Mouse (Mus musculus) spleen, adult 12 weeks (tissue): ENCODE data around the gene Sec22b.

ENCODE experiments used
- DNase-seq: peaks from one replicate; pipeline ENCODE4 v3.0.0; 2022; ENCODE audit warnings: low spot score

The Sec22b gene

DNA sequence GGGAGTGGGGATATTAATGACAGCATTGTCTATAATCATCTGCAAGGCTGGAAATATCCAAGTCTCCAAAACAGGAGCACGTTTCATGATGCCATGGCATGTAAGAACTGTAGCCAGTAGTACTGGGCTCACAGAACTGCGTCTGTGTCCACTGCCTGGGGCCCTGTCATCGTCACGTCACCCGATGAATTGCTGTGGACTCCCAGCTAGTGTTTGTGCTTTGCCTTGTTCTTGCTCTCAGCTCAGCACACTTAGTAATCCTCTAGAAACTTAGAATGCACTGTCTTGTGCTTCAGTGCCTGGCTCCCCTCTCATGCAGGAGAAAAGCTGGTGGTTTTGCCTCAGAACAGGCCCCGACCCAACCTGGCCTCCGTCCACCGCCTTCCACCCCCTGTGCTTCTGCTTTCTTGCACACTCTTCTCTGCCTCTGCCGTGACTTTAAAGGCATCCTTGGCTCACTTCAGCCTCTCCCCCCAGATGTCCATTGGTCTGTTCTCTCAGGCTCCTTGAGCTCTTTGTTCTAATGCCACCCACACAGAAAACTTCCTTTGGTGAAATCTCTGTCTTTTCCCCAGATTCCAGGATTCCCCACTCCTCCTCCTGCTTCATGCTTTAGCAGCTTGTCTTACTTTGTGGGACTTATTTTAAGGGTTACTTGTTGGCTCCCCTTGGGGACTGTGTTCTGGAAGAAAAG is 39.7 kb downstream of the Sec22b start:
- no peak for DNase-seq

DNA sequence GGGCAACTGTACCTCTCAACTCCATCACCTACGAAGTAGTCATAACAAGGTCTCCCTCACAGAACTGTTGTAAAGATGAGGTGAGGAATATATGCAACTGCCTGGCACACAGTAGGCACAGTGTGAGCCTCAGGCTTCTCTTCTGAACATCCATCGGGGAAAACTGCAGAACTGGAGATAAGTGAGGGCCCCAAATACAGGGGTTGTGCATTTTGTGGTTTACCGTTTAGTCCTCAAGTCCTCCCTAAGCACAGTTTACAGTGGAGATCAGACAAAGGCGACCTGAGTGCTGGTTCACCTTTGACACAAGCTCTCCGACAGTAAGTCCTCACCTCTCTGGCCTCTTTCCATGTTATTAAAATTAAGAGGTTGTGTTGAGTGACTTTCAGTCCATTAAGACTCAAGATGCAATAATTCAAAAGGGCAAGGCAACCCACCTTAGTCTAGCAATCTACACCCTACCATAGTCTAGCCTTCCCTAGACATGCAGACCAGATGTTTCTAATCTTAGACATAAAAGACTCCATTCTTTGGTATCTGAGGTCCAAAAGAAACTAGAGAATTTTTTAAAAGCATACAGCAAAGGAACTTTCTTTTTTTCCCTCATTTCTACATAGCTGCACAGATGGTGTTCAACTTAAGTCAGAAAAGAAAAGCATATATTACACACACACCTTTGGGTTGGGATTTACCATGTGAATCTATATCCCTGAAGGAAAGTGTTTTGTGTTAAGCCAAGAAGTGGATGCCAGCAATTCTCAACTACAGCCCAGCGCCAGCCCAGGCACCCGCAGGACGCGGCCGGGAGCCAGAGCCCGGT is 40.7 kb downstream of the Sec22b start:
- no peak for DNase-seq

DNA sequence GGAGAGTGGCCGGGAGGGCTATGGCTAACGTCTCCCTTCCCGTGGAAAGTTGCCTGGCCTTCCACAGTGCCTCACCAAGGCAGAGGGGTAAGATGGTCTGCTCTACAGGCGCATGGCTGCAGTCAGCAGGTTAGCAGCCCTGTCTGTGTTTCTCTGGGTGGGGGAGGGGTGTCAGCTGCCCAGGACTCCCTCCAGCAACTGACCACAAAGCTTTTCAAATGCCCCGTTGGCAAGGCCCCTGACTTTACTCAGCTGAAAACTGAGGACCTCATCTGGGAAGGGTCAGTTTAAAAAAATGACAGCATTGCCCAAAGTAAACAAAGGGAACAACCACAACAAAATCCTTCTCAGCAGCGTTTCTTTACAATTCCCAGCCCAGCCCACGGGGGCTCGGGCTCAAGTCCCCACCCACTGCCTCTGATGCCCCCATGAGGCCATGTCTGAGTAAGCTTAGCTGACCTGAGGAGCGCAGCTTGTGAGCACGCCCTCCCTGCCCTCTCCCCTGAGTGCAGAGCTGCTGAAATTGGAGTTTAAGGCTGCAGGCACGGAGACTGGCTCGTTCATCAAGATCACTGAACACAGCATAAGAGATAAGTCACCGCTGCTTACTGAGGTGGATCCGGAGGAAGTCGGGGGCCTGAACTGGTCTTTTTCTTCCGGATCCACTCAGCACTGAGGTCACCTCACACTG is 41.4 kb downstream of the Sec22b start:
- no peak for DNase-seq

DNA sequence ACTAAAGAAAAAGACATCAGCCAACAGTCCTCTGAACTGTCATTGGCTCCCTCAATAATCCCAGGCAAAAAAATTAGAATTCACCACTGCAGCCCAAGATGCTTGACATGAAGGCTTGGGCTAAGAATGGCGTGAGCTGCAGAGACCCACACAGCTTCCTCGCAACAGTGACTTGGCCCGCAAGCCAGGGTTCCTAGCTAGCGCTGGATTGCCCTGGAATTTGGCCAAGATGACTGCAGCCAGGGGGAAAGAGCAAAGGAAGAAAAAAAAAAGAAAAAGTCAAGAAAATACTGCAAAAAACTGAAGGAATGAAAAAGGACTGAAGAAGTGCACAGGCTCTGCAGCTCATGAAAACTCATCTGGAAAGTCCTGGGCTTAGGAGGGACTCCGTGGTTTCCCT is 43.5 kb downstream of the Sec22b start:
- DNase-seq: no peak

DNA sequence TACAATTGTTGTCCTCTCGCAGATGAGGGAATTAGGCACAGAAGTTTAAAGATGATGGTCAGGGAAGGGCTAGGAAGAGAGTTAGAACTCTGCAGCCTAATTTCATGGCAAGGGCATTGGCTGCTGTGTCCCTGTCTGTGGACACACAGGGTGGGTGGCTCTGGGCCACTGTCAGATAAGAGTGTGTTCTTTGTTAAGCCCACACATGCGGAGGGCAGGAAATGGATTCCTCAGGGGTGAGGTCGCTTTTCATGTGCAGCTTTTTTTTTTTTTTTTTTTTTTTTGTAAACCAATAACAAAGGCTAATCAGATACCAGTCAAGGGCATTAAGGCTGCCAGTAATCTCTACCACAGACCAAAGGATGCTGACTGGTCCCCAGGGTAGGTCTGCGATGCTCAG is 45.4 kb downstream of the Sec22b start:
- no peak for DNase-seq

DNA sequence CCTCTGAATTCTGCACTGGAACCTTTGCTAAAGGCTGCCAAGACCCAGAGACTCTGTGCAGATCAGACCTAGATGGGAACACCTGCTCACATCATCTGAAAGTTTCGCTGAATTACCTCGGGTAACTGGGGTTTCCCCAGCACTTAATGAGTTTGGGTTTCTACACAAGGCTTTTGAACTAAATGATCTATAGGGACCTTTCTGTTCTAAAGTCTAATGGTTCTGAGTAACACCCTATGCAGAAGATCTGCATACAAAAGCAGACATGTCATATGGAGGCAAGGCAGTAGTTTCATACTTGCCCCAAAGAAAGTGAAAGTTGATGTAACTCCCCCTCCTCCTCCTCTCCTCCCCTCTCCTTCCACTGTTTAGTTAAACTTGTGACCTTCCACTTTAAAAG is 47.5 kb downstream of the Sec22b start:
- no peak for DNase-seq

DNA sequence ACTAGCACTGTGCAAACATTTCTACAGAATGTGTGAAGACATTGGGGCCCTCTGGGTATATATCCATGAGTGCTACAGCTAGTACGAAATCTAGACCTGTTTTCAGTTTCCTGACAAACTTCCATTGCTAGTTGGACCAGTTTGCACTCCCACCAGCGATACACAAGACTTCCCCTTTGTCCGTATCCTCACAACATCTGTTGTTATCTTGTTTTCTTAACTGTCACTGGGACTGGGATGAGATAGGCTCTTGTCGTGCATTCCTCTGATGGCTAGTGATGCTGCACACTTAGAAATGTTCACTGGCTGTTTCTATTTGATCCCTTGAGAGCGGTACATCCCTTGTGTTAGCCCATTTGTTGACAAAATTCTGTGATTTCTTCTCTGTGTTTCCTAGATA is 49.0 kb downstream of the Sec22b start:
- DNase-seq: no peak

DNA sequence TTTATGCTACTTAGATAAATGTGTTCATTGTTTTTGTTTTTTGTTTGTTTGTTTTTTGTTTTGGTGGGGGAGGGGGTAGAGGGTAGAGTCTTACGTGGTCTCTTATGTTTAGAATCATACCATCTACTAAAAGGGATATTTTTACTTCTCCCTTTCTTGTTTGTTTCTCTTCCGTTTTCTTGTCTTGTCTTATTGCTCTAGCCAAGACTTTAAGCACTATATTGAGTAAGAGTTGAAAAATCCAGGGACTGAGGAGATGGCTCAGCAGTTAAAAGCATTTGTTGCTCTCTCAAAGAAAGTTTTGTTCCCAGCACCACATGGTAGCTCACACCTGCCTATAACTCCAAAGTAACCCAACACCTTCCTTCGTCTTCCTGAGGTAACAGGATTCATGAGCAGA is 50.1 kb downstream of the Sec22b start:
- no peak for DNase-seq

DNA sequence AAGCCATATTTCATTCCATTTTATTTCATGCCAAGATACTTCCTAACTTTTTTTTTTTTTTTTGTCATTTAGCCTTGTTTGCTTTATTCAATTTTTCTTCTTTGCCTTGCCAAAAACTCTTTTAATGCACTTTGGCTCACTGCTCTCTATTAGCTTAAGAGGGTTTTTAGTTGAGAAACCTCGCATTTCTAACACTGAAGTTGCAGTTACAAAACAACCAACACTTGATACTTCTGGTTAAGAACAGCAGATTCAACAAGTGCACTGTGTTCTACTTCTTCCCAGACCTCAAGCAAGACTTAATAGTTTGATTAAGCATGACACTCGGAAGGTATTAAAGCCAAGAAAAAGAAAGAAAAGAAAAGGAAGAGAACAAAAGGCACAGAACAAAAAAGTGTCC is 52.2 kb downstream of the Sec22b start:
- DNase-seq: no peak

DNA sequence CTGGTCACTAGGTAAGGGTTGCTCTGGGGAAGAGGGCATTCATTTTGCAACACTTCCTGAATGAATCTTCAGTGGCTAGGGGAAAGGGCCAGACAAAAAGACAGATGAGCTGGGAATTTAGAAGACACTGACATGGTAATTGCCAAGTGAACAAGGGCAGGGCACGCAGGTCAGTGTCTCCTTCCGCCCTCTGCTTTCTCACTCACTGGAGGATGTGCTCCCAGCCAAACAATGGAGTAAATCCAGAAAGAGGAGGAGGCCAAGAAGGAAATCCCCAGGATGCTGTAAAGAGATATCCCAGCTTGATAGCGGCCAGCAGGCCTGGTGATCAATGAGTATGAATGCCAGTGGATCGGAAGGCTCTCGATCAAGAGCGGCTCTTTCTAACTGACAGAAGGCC is 55.3 kb downstream of the Sec22b start:
- no peak for DNase-seq

DNA sequence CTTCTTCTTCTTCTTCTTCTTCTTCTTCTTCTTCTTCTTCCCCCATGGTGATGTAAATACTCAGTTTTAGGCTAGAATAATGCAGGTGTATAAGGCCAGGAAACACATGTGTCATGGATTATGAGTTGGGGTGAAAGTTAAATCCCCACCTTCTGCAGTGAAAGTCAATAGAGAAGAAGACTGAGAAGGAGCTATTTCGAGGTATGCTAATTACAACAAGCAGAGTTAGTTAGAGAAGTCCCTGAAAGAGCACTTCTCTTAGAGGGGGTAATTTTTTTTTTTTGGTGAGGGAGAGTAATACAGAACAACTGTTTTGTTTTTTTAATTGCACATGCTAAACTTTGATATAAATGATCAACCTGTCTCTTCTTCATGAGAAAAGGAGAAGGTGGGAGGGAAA is 55.9 kb downstream of the Sec22b start:
- no peak for DNase-seq

DNA sequence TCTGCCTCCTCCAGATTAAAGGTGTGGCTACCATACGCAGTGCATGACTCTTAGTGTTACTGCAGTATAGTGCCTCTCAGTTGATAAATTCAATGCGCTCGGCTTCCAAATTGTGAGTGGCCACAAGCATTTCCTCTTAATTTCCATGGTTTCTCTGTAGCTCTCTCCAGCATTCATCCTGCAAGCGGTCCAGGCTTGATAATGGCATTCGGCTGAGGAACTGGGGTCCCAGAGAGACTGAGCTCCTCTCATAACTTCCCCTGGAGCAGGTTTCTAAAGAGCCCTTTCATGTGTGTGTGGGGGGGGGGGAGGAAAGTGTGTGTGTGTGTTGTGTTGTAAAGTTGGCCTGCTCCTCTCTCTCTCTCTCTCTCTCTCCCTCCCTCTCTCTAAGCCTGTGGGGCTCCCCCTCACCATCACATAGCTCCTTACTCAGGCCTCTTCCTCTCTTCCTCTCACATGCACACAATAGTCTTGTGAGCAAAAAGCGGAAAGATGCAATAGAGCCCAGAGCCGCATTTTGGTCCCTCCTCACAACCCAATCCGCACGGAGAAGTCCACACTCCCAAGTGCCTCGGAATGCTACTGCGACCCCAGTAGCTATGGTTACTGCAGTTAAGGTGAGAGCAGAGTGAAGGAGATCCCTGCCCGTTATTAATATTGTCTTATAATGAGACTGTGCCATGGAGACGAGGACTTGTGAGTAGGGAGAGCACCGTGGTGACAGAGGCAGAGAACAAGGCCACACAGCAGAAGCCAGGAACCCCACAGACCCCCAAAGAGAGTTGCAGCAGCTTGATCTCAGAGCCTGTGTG is 60.0 kb downstream of the Sec22b start:
- DNase-seq: no peak

DNA sequence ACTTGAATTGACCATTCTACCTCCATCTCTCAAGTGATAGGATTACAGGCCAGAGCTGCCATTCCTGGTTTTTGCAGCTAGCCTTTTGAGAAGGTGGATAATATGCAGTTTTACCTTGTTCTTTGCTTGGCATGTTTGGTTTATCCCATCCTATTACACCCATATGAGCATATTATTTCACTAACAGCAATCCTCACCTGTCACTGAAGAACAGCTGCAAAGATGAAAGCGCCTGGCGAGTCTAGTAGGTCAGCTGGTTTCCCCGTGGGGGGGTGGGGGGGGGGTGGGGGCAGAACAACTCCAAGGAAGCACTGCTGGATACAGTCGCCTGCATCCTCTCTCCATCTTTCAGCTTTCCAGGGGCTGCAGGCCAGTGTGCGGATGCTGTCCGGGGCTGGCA is 61.0 kb downstream of the Sec22b start:
- no peak for DNase-seq

DNA sequence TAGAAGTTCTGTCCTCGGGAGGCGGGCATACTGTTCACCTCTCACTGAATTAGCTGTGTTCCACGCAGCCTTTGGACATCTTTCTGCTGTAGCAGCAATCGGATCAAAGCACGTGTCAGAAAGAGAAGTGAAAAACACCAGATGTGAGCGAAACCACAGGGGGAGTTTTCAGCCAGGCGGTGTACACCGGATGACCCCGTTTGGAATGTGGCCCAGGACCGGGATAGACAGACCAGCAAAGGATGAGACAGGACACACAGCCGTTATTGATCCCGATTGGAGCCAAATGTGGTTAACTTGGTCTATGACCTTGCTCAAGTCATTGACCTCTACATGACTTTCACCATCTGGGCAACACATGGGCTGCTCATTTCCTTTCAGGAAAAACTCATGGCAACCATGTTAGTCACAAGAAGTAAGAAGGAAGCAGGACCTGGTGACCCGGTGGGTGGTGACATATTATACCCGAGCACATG is 63.9 kb downstream of the Sec22b start:
- peak; percentile 20 for DNase-seq

DNA sequence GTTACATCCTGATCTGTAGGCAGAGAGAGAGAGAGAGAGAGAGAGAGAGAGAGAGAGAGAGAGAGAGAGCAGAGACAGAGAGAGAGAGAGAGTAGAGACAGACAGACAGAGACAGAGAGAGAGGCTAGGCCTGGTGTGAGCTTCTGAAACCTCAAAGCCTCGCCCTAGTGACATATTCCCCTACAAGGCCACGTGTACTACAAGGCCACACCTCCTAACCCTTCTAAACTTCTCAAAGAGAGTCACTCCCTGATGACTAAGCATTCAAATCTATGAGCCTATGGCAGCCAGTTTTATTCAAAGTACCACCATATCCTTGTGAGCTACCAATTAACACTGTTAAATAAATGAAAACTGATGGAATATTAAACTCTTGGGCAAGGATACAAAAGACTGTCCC is 66.6 kb downstream of the Sec22b start:
- no peak for DNase-seq

DNA sequence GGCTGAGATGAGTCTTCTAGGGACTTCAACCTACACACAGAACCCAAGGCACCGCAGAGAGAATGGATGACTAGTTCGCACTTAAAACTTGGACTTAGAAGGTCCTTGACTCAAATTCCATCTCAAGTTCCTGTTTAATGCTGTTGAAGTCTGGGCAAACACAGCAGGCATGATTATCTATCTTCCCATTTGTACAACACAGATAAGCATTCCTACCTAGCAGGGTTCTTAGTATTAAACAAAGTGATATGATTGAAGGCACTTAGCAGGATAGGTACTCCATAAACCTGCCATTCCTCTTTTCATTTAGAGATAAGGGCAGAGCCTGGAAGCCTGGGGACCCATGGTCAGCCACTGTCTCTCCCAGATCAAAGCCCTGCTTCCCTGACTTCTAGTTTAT is 67.2 kb downstream of the Sec22b start:
- DNase-seq: no peak

DNA sequence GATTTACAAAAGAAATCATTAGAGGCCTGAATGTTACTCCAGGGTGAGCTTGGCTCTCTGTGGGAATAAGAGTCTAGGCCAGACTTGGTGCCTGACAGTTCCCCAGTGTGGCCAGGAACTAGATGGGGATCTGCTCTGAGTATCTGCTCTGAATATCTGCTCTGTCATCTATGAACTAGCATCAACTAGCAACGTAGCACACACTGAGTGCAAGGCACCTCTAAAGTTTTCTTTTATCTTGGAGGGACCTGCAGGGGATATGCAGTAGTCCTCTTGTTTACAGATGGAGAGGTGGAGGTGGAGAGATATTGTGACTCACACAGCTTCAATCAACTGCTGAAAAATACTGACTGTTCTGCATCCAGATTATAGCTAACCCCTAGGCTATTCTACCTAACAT is 68.0 kb downstream of the Sec22b start:
- no peak for DNase-seq

DNA sequence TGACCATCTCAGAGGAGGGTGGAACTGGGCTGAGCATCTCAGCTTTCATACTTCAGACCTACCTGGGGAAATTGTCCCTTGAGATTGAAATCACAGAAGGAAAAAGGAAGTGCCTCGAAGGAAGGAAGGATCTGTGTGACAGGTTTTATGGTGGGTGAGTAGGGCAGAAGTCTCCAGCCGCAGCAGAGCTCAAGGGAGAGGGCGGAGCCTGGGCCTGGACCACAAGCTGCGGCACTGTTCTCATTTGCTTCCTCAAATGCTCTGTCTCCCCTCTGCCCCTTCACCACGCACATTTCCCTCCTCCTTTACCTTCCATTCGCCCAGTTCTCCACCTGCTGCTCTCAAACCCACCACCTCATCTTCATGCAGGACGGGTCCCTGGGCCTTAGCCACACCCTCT is 70.1 kb downstream of the Sec22b start:
- DNase-seq: peak; percentile 41

DNA sequence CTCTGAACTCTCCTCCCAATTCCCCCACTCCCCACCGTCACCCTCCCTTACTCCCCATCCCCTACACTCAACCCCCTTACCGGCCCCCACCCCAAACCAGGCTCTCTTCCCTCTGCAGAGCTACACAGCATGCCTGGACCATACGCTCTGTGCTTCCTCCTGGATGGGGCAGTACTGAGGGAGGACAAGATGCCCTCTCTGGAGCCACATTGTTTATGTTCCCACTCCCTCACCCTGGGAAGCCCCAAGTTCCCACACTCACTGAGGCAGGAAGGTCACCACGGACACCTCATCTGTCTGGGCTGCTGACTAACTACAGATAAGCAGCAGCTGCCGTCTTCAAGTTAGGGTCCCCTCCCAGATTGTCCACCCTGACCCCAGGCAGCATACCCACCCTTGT is 71.2 kb downstream of the Sec22b start:
- no peak for DNase-seq

DNA sequence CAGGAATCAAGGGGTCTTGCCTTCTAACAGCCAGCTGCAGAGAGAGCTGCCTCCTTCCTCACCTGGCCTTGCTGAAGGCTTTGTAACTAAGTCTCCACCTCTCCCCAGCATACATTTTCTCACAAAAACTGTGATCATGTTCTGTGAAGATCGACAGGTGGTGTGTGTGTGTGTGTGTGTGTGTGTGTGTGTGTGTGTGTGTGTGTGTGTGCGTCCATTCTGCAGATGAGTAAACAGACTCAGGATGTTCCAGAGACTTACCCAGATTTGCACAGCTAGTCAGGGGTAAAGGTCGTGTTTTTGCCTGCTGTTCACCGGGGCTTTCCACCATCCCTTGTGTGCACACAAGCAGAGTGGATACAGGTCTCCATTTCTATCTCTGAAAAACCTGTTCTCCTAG is 71.7 kb downstream of the Sec22b start:
- no peak for DNase-seq
